Mouse (Mus musculus): ENCODE results near the gene Btg3. TPM values are rescaled to one million over a fixed set of nuclear protein-coding genes. Genes with fewer than 3 reads are reported as not detected.

The Btg3 gene
- polyA plus RNA-seq, 1 experiment: 17.0 TPM

DNA sequence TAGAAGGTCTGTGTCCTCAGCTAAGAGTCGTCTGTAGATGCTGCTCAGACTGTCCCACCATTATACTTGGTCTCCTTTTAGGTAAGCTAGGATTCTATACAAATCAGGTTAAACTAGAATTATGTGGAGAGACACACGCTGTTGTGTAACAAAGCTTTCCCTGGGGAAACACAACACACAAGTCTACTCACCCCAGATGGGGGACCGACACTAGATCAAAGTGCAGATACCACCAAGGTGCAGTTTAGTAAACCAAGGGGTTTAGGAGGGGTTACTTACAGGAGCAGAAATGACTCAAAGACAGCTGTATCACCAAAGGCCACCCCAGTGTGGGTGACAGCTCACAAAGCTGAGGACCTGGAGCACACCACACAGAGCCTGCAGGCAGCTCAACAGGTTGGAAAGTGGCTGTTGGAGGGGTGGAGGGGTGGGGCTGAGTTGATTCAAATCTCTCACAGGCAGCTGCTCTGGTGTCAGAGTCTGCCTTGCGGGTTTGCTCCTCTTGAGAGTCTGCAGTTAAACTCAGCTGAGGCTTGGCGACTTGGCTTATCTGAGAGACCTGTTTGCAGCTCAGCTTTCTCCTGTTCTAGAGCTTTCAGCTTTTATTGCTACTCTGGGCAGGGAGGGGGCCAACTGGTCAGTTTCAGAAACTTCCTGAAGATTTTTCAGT is 82.3 kb downstream of the Btg3 start:
- H3ac ChIP-seq (ENCODE audit: control insufficient read depth, insufficient read length): no peak overlapping the region
- H3K4me3 ChIP-seq: no peak overlapping the region
- H3K36me3 ChIP-seq (ENCODE audit: control insufficient read depth, insufficient read depth): no peaks in the 10 kb centered on the region
- H3K79me2 ChIP-seq (ENCODE audit: control insufficient read depth, insufficient read depth): no peaks in the 10 kb centered on the region
- no peak overlapping the region for H3K4me2 ChIP-seq (ENCODE audit: low read depth)
- no peaks in the 10 kb centered on the region for H3K27me3 ChIP-seq (ENCODE audit: control insufficient read depth, insufficient read depth, insufficient read length)
- TF ChIP-seq TCF12 (IDR thresholded peaks at IDR 0.05; ENCODE audit: insufficient read depth, poor library complexity, severe bottlenecking) (no peak), POLR2AphosphoS2 (IDR thresholded peaks at IDR 0.05; ENCODE audit: insufficient read length, low read depth) (no peak), MYOG (IDR thresholded peaks at IDR 0.05; ENCODE audit: control insufficient read depth in 1 of 3, insufficient read depth in 1 of 3, insufficient read length in 2 of 3, low read depth in 2 of 3) (no peak), E2F4 (IDR thresholded peaks at IDR 0.05; ENCODE audit: insufficient read depth) (no peak), MAX (IDR thresholded peaks at IDR 0.05; ENCODE audit: low read depth) (no peak), REST (IDR thresholded peaks at IDR 0.05; ENCODE audit: insufficient read depth, insufficient read length) (no peak)

DNA sequence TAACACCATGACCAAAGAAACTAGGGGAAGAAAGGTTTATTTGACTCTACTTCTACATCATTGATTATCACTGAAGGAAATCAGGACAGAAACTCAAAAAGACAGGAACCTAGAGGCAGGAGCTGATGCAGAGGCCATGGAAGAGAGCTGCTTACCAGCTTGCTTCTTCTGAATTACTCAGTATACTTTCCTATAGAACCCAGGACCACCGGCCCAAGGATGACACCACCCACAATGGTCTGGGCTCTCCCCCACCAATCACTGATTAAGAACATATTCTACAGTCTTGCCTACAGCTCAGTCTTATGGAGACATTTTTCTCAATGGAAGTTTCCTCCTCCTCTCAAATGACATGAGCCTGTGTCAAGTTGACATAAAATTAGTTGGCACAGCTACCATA is 82.9 kb downstream of the Btg3 start:
- no peak overlapping the region for H3K4me3 ChIP-seq
- no peak overlapping the region for H3ac ChIP-seq (ENCODE audit: control insufficient read depth, insufficient read length)
- H3K36me3 ChIP-seq (ENCODE audit: control insufficient read depth, insufficient read depth): no peaks in the 10 kb centered on the region
- H3K27me3 ChIP-seq (ENCODE audit: control insufficient read depth, insufficient read depth, insufficient read length): no peaks in the 10 kb centered on the region
- no peak overlapping the region for H3K4me2 ChIP-seq (ENCODE audit: low read depth)
- no peaks in the 10 kb centered on the region for H3K79me2 ChIP-seq (ENCODE audit: control insufficient read depth, insufficient read depth)
- TF ChIP-seq CEBPB (IDR thresholded peaks at IDR 0.05; ENCODE audit: insufficient read depth, poor library complexity, severe bottlenecking) (no peak), MYOG (IDR thresholded peaks at IDR 0.05; ENCODE audit: control insufficient read depth in 1 of 3, insufficient read depth in 1 of 3, insufficient read length in 2 of 3, low read depth in 2 of 3) (no peak)

DNA sequence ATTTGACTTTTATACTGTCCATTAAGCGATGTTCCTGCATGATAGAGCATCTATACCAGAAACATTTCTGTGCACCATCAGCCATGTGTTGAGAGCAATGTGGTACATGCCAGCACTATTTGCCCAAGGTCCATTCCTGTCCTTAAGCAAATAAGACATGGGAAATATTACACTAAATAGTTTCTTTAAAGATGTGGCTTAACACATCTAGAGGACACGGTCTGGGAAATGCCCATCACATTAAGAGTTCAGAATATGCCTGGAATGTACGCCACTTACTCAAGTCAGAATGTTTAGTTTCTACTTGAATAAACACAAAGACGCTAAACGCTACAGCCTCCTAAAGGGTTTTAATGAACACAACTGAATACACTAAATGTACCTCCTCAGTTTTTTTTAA is 93.8 kb downstream of the Btg3 start:
- no peak for TF ChIP-seq TCF3 (IDR thresholded peaks at IDR 0.05; ENCODE audit: insufficient read length, low read depth)
- no peak for TF ChIP-seq REST (IDR thresholded peaks at IDR 0.05; ENCODE audit: insufficient read depth, insufficient read length)
- no peak for TF ChIP-seq MYOG (IDR thresholded peaks at IDR 0.05; ENCODE audit: control insufficient read depth in 1 of 3, insufficient read depth in 1 of 3, insufficient read length in 2 of 3, low read depth in 2 of 3)
- TF ChIP-seq MYOD1 (IDR thresholded peaks at IDR 0.05; ENCODE audit: control insufficient read depth in 1 of 3, insufficient read length in 2 of 3, low read depth in 2 of 3): no peak
- no peak for TF ChIP-seq CEBPB (IDR thresholded peaks at IDR 0.05; ENCODE audit: insufficient read depth, poor library complexity, severe bottlenecking)
- no peak for TF ChIP-seq USF1 (IDR thresholded peaks at IDR 0.05; ENCODE audit: low read depth)
- no peaks in the 10 kb centered on the region for H3K79me2 ChIP-seq (ENCODE audit: control insufficient read depth, insufficient read depth)

More for the DNA sequence above, 93.8 kb downstream of the Btg3 start:
- Histone ChIP-seq H3K4me2 (ENCODE audit: low read depth) (no peak overlapping the region), H3ac (ENCODE audit: control insufficient read depth, insufficient read length) (no peak overlapping the region), H3K36me3 (ENCODE audit: control insufficient read depth, insufficient read depth) (no peaks in the 10 kb centered on the region), H3K4me3 (no peak overlapping the region), H3K27me3 (ENCODE audit: control insufficient read depth, insufficient read depth, insufficient read length) (no peaks in the 10 kb centered on the region)

Other genes starting within 250 kb of the Btg3 start
- gene Cxadr, start 75.7 kb downstream of the Btg3 start, polyA plus RNA-seq (2012; fragmentation: generic; extraction: Trizol): 0.67 TPM
- gene D16Ertd472e, start 199.5 kb upstream of the Btg3 start, polyA plus RNA-seq (2012; fragmentation: generic; extraction: Trizol): 4.6 TPM